Mouse (Mus musculus) hindbrain, postnatal 0 days (tissue): ENCODE measurements around the gene Ccnc. TPM values are rescaled to one million over a fixed set of nuclear protein-coding genes. Genes with fewer than 3 reads are reported as not detected.

Experiments
- ATAC-seq: fragments of 200-750 bp; cut with Nextera tagmentation; 2 replicates; pipeline ENCODE4 v1.8.0; 2017; ENCODE audit warnings: mild to moderate bottlenecking, moderate TSS enrichment, moderate library complexity
- DNase-seq: peaks from one replicate; pipeline ENCODE4 v3.0.0-alpha.2; 2015; ENCODE audit warnings: low spot score
- H3K27ac ChIP-seq: fragments of 300-500 bp; sonication (generic); 2 replicates; pipeline ENCODE4 v1.5.1; 2014; ENCODE audit warnings: mild to moderate bottlenecking
- H3K27me3 ChIP-seq: fragments of 300-500 bp; sonication (generic); 2 replicates; pipeline ENCODE4 v1.6.1; 2014; ENCODE audit warnings: low read length, mixed read lengths; ENCODE audit not compliant: insufficient read depth
- H3K36me3 ChIP-seq: fragments of 300-500 bp; sonication (generic); 2 replicates; pipeline ENCODE4 v1.6.1; 2014; ENCODE audit warnings: low read length, mixed read lengths; ENCODE audit not compliant: insufficient read depth
- H3K4me1 ChIP-seq: fragments of 300-500 bp; sonication (generic); 2 replicates; pipeline ENCODE4 v1.6.1; 2014; ENCODE audit warnings: antibody characterized with exemption, low read length, mixed read lengths; ENCODE audit not compliant: insufficient read depth
- H3K4me2 ChIP-seq: fragments of 300-500 bp; sonication (generic); 2 replicates; pipeline ENCODE4 v1.6.1; 2014; ENCODE audit warnings: low read depth, mild to moderate bottlenecking, low read length, moderate library complexity, mixed read lengths
- H3K4me3 ChIP-seq: fragments of 300-500 bp; sonication (generic); 2 replicates; pipeline ENCODE4 v1.5.1; 2014; ENCODE audit warnings: low read length
- H3K9ac ChIP-seq: fragments of 300-500 bp; sonication (generic); replicated peaks from 2 replicates; pipeline ENCODE4 v1.6.1; 2014; ENCODE audit warnings: mild to moderate bottlenecking, low read length, moderate library complexity, mixed read lengths
- H3K9me3 ChIP-seq: fragments of 300-500 bp; sonication (generic); 2 replicates; pipeline ENCODE4 v1.6.1; 2016; ENCODE audit warnings: low read length, mixed read lengths
- CTCF ChIP-seq: IDR thresholded peaks from 2 replicates; pipeline ENCODE4 v1.5.1; 2016; ENCODE audit warnings: antibody characterized with exemption, control low read depth, low read depth
- WGBS: fragments of 180-500 bp; shearing (Covaris S2); extraction: QIAGEN DNeasy Blood & Tissue Kit; methylation state at CpG from one replicate; pipeline ENCODE4 v1.1.7; 2014; 5-methylcytosine and 5-hydroxymethylcytosine counted together
- polyA plus RNA-seq: library from polyadenylated mRNA; unstranded; fragments of >200 nt; fragmentation: Nextera tagmentation; extraction: Ambion mirVana; gene quantifications from 2 replicates; pipeline ENCODE4 v1.2.1, GENCODE M21; 2015
- total RNA-seq: library from RNA; depleted of rRNA; stranded (reverse); fragments of >200 nt; gene quantifications from 2 replicates; pipeline ENCODE4 v1.2.3, GENCODE M21; 2014; rRNA removed

Gene Ccnc
- total RNA-seq: 28.0 and 29.4 TPM in 2 replicates
- polyA plus RNA-seq: 60.7 and 67.2 TPM in 2 replicates

DNA sequence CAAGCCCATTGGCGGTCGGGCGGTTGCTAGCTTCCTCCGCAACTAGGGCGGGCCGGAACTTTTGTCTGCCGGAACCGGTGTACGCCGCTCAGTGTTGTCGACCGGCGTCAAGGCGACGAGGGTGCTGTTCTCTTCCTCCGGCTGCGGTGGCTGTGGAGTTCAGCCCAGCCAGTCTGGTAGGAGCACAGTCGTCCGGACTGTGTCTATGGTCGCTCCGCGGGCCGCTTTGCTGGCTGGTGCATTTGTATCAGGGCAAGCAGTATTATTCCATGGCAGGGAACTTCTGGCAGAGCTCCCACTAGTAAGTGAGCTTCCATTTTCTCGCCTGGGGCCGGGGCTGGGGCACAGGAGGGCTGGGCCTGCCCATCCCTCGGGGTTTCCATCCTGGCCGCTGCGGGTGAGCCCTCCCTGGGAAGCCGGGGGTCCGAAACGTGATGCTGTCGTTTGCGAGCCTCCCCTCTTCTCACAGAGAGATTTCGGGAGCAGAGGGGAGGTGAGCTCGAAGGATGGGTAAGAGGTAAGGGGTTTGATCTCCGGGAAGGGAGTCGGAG lies at the start of gene Ccnc:
TSS of gene Ccnc (plus strand) at position 87 of the 551 bp plus-strand sequence.
- DNase-seq (peak; percentile 96), ATAC-seq (peak; percentile 99)
- H3K4me3 ChIP-seq: peak within 1 kb of the TSS; percentile 87
- H3K9me3 ChIP-seq: no peaks in the 10 kb centered on the region
- H3K4me2 ChIP-seq: peak within 1 kb of the TSS; percentile 72
- TF ChIP-seq CTCF: no peak
- peak within 1 kb of the TSS; percentile 92 for H3K27ac ChIP-seq
- peaks cover 5% of the 10 kb centered on the region; the same call in 1 of the 2 replicates for H3K4me1 ChIP-seq
- under 1% methylated on average over 37 of the region's 37 CpGs for WGBS
- H3K27me3 ChIP-seq: no peaks in the 10 kb centered on the region
- peak within 1 kb of the TSS; percentile 80 for H3K9ac ChIP-seq
- no peaks in the 10 kb centered on the region for H3K36me3 ChIP-seq

GRCm38 (mm10) chr4:21678101-21678974 lies 49.2 kb upstream of the Ccnc start:
- Histone ChIP-seq H3K4me2 (peak overlapping the region; percentile 49), H3K27me3 (peaks cover 89% of the 10 kb centered on the region), H3K9ac (0 out of 2 replicates have a peak overlapping the region, but pooled peaks have one; percentile 9), H3K4me3 (peak overlapping the region; percentile 31), H3K36me3 (no peaks in the 10 kb centered on the region), H3K4me1 (no peaks in the 10 kb centered on the region), H3K27ac (no peak overlapping the region), H3K9me3 (no peaks in the 10 kb centered on the region)
- peak; percentile 33; the same call in 1 of the 2 replicates for ATAC-seq
- 2% methylated on average over 67 of the region's 84 CpGs for WGBS
- no peak for DNase-seq
- TF ChIP-seq CTCF: no peak

DNA sequence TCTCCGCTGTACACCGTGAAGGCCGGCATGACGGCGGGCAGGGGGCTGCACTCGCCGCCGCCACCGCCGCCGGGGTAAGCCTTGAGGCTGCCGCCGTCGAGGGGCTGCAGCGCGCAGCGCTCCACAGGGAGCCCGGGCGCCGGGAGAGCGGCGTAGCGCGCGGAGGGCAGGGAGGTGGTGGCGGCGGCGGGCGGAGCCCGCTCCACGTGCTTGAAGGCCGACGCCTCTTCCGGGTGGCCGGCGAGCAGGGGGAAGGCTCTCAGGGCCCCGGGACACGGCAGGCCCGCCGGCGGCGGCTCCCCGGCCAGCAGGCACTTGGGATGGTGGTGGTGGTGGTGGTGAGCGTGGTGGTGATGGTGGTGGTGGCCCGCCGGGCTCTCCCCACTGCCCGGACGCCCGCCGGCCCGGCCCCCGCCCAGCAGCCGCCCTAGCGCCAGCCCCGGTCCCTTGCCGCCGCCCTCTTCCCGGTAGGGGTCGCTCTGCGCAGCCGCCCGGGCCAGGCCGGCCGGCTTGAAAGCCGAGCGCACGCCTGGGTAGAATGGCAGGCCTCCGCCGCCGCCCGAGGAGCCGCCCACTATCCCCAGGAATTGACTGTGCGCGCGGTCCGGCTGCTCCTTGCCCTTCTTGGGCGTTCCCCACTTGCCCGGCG lies 48.4 kb upstream of the Ccnc start:
- under 1% methylated on average over 65 of the region's 79 CpGs for WGBS
- H3K4me2 ChIP-seq: peak overlapping the region; percentile 49
- peak; percentile 73 for ATAC-seq
- H3K9me3 ChIP-seq: no peaks in the 10 kb centered on the region
- peak overlapping the region; percentile 31 for H3K4me3 ChIP-seq
- DNase-seq: peak; percentile 51
- H3K27ac ChIP-seq: no peak overlapping the region
- peaks cover 93% of the 10 kb centered on the region for H3K27me3 ChIP-seq
- H3K36me3 ChIP-seq: no peaks in the 10 kb centered on the region
- no peak for TF ChIP-seq CTCF
- no peaks in the 10 kb centered on the region for H3K4me1 ChIP-seq
- H3K9ac ChIP-seq: 0 out of 2 replicates have a peak overlapping the region, but pooled peaks have one; percentile 9

- peak overlapping the region; percentile 31 for H3K4me3 ChIP-seq
- WGBS: 5% methylated on average over 42 of the region's 42 CpGs
- no peak overlapping the region for H3K27ac ChIP-seq
- ATAC-seq (no peak; the same call in 1 of the 2 replicates), DNase-seq (no peak)
- peaks cover 93% of the 10 kb centered on the region for H3K27me3 ChIP-seq
- peak overlapping the region; percentile 49 for H3K4me2 ChIP-seq
- H3K9me3 ChIP-seq: no peaks in the 10 kb centered on the region
- no peak for TF ChIP-seq CTCF
- no peaks in the 10 kb centered on the region for H3K4me1 ChIP-seq
- H3K36me3 ChIP-seq: no peaks in the 10 kb centered on the region
- H3K9ac ChIP-seq: no peak overlapping the region
Measured at GRCm38 (mm10) chr4:21679624-21680480, 47.6 kb upstream of the Ccnc start.

DNA sequence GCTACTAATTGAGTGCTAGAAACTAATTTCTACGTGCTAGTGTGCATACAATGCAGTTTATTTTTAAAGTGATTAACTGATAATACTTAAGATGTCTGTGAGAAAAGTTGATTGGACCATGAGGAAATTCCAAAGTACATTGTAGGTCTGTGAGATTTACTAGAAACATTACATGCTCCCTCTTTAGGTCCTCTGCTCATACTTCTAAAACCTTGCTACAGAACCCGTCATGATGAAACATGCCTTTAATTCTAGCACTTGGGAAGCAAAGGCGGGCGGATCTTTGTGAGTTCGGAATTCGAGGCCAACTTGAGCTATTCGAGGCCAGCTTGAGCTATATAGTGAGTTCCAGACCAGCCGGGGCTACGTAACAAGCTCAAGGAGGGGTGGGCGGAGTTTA lies 46.5 kb upstream of the Ccnc start:
- no peak overlapping the region for H3K27ac ChIP-seq
- no peak for ATAC-seq
- WGBS: 15% methylated on average over 10 of the region's 10 CpGs
- TF ChIP-seq CTCF: no peak
- H3K4me3 ChIP-seq: no peak overlapping the region
- no peaks in the 10 kb centered on the region for H3K4me1 ChIP-seq
- H3K27me3 ChIP-seq: peaks cover 95% of the 10 kb centered on the region
- no peak overlapping the region for H3K4me2 ChIP-seq
- no peak overlapping the region for H3K9ac ChIP-seq
- H3K36me3 ChIP-seq: no peaks in the 10 kb centered on the region
- no peaks in the 10 kb centered on the region for H3K9me3 ChIP-seq
- DNase-seq: no peak
